In genomic region chr4:86326003-86326402, GRCm38 (mm10) we compare ENCODE assay signal across 17 mouse cellular contexts.
A peak's percentile ranks its signal among the peaks of the same experiment; 100 is the strongest.
DNase-seq lines count a peak whose midpoint lies in the region; ATAC-seq and TF ChIP-seq lines count a peak whose summit lies in the region.
"Had no signal": no experiment of that assay in that cellular context is flagged by ENCODE, and none has a peak within 500 bp of the region (broad histone marks: within the 10 kb centered on the region; RNA-seq: fewer than 3 reads in every experiment).

No protein-coding gene starts in this region.

- WGBS in forebrain, embryonic 15.5 days: 80% methylated on average over 5 of the region's 5 CpGs
- WGBS in forebrain, embryonic 11.5 days: 82% methylated on average over 5 of the region's 5 CpGs
- WGBS in heart, postnatal 0 days: 65% methylated on average over 5 of the region's 5 CpGs
- WGBS in stomach, embryonic 14.5 days: 48% methylated on average over 5 of the region's 5 CpGs

- DNase-seq in forebrain, embryonic 11.5 days (ENCODE audit: low spot score): no peak
- no peak for DNase-seq in heart, postnatal 0 days (ENCODE audit: low spot score)
- DNase-seq in heart, adult 18-20 months: no peak
- DNase-seq in kidney, postnatal 14 days: peak; percentile 22
- no peak for DNase-seq in kidney, adult 8-10 months
- DNase-seq: adrenal gland, postnatal 14 days; cerebellum, adult 18-20 months; gastrocnemius, postnatal 10 days; lung, adult 2 months; thymus, postnatal 36 days had no signal

- peaks cover 3% of the 10 kb centered on the region; the same call in 1 of the 2 replicates for H3K4me1 ChIP-seq in forebrain, embryonic 15.5 days
- no peaks in the 10 kb centered on the region for H3K4me1 ChIP-seq in forebrain, embryonic 11.5 days (replicated peaks; ENCODE audit: control insufficient read depth, insufficient read depth, low read length)
- peaks cover 16% of the 10 kb centered on the region; the same call in 1 of the 2 replicates for H3K4me1 ChIP-seq in heart, postnatal 0 days (ENCODE audit: control insufficient read depth, insufficient read depth)
- H3K4me1 ChIP-seq in stomach, embryonic 14.5 days (ENCODE audit: control insufficient read depth, insufficient read depth, low read length): peaks cover 9% of the 10 kb centered on the region

- no peak overlapping the region for H3K4me2 ChIP-seq in forebrain, embryonic 15.5 days (replicated peaks)
- no peak overlapping the region for H3K4me2 ChIP-seq in forebrain, embryonic 11.5 days (ENCODE audit: low read depth, low read length, severe bottlenecking)
- H3K4me2 ChIP-seq in heart, postnatal 0 days (ENCODE audit: low read depth, low read length): no peak overlapping the region
- no peak overlapping the region for H3K4me2 ChIP-seq in stomach, embryonic 14.5 days (replicated peaks; ENCODE audit: low read depth, low read length)
- H3K4me2 ChIP-seq: embryonic facial prominence, embryonic 12.5 days; liver, embryonic 11.5 days had no signal

- H3K9ac ChIP-seq in forebrain, embryonic 15.5 days (replicated peaks): no peak overlapping the region
- H3K9ac ChIP-seq in forebrain, embryonic 11.5 days (ENCODE audit: low read length): no peak overlapping the region
- H3K9ac ChIP-seq in heart, postnatal 0 days (replicated peaks; ENCODE audit: low read depth, low read length): no peak overlapping the region
- H3K9ac ChIP-seq in stomach, embryonic 14.5 days (replicated peaks; ENCODE audit: low read depth, low read length): no peak overlapping the region
- H3K9ac ChIP-seq: embryonic facial prominence, embryonic 12.5 days had no signal

- ATAC-seq in forebrain, embryonic 15.5 days (replicated peaks): peak; percentile 43; the same call in 1 of the 2 replicates
- no peak for ATAC-seq in forebrain, embryonic 11.5 days (replicated peaks; ENCODE audit: low FRiP score)
- ATAC-seq in heart, postnatal 0 days (ENCODE audit: insufficient read depth, low read depth): peak; percentile 47
- no peak for ATAC-seq in stomach, embryonic 14.5 days (ENCODE audit: insufficient number of reproducible peaks, insufficient read depth, low FRiP score, low read depth)
- no peak for ATAC-seq in erythroid progenitor cell, adult 5-6 weeks (replicated peaks; ENCODE audit: low FRiP score, poor library complexity, severe bottlenecking)

- no peak for TF ChIP-seq EP300 in heart, postnatal 0 days (IDR thresholded peaks at IDR 0.05; ENCODE audit: low read depth)

- no peak overlapping the region for H3K27ac ChIP-seq in forebrain, embryonic 15.5 days (replicated peaks)
- H3K27ac ChIP-seq in forebrain, embryonic 11.5 days (ENCODE audit: low read depth, low read length): no peak overlapping the region
- no peak overlapping the region for H3K27ac ChIP-seq in heart, postnatal 0 days (ENCODE audit: low read depth)
- peak overlapping the region; percentile 1; the same call in 1 of the 2 replicates for H3K27ac ChIP-seq in stomach, embryonic 14.5 days (ENCODE audit: low read length)
- H3K27ac ChIP-seq: kidney, postnatal 0 days; limb, embryonic 10.5 days had no signal

- TF ChIP-seq CTCF in heart, postnatal 0 days (IDR thresholded peaks at IDR 0.05; ENCODE audit: low read depth): no peak

- H3K36me3 ChIP-seq in forebrain, embryonic 15.5 days: no peaks in the 10 kb centered on the region
- no peaks in the 10 kb centered on the region for H3K36me3 ChIP-seq in forebrain, embryonic 11.5 days (ENCODE audit: control insufficient read depth, insufficient read depth, low read length)
- H3K36me3 ChIP-seq in heart, postnatal 0 days (replicated peaks; ENCODE audit: control insufficient read depth, insufficient read depth, low read length): no peaks in the 10 kb centered on the region
- H3K36me3 ChIP-seq in stomach, embryonic 14.5 days (ENCODE audit: control insufficient read depth, insufficient read depth, low read length): no peaks in the 10 kb centered on the region
- H3K36me3 ChIP-seq: embryonic facial prominence, embryonic 12.5 days; limb, embryonic 10.5 days had no signal

- no peaks in the 10 kb centered on the region for H3K27me3 ChIP-seq in forebrain, embryonic 15.5 days
- H3K27me3 ChIP-seq in forebrain, embryonic 11.5 days (ENCODE audit: control insufficient read depth, insufficient read depth, low read length): no peaks in the 10 kb centered on the region
- H3K27me3 ChIP-seq in heart, postnatal 0 days (ENCODE audit: control insufficient read depth, insufficient read depth, low read length): no peaks in the 10 kb centered on the region
- H3K27me3 ChIP-seq in stomach, embryonic 14.5 days (ENCODE audit: control insufficient read depth, insufficient read depth, low read length): no peaks in the 10 kb centered on the region
- H3K27me3 ChIP-seq: embryonic facial prominence, embryonic 12.5 days had no signal

- no peaks in the 10 kb centered on the region for H3K9me3 ChIP-seq in forebrain, embryonic 15.5 days
- H3K9me3 ChIP-seq in forebrain, embryonic 11.5 days (ENCODE audit: control insufficient read depth, low read length): no peaks in the 10 kb centered on the region
- H3K9me3 ChIP-seq in heart, postnatal 0 days (replicated peaks; ENCODE audit: control insufficient read depth, low read length): no peaks in the 10 kb centered on the region
- no peaks in the 10 kb centered on the region for H3K9me3 ChIP-seq in stomach, embryonic 14.5 days (ENCODE audit: control insufficient read depth, low read depth, low read length)
- H3K9me3 ChIP-seq: embryonic facial prominence, embryonic 12.5 days; limb, embryonic 10.5 days had no signal

- H3K4me3 ChIP-seq in forebrain, embryonic 15.5 days: no peak overlapping the region
- no peak overlapping the region for H3K4me3 ChIP-seq in forebrain, embryonic 11.5 days (ENCODE audit: low read depth, low read length)
- H3K4me3 ChIP-seq in heart, postnatal 0 days (ENCODE audit: low read depth, low read length): no peak overlapping the region
- no peak overlapping the region for H3K4me3 ChIP-seq in stomach, embryonic 14.5 days (ENCODE audit: low read depth, low read length)
- H3K4me3 ChIP-seq: embryonic facial prominence, embryonic 12.5 days; limb, embryonic 10.5 days had no signal

Comparison
In these comparisons a context has a peak if more than half of its experiments do, and no peak if none do; other contexts are left out.
1. ATAC-seq: peak in forebrain, embryonic 15.5 days (single experiment) and heart, postnatal 0 days (single experiment); none in forebrain, embryonic 11.5 days (single experiment), stomach, embryonic 14.5 days (single experiment) and erythroid progenitor cell, adult 5-6 weeks (single experiment).